Mouse (Mus musculus) forebrain, embryonic 15.5 days (tissue): ENCODE measurements around the gene Col17a1. TPM values are rescaled to one million over a fixed set of nuclear protein-coding genes. Genes with fewer than 3 reads are reported as not detected.

Experiments
- ATAC-seq: fragments of 200-750 bp; cut with Nextera tagmentation; replicated peaks from 2 replicates; pipeline ENCODE4 v1.8.0; 2017; ENCODE audit warnings: mild to moderate bottlenecking, moderate TSS enrichment, moderate library complexity
- H3K27ac ChIP-seq: fragments of 300-500 bp; sonication (generic); replicated peaks from 2 replicates; pipeline ENCODE4 v1.5.1; 2015; ENCODE audit warnings: mild to moderate bottlenecking, inconsistent platforms
- H3K27me3 ChIP-seq: fragments of 300-500 bp; sonication (generic); 2 replicates; pipeline ENCODE4 v1.6.1; 2015; ENCODE audit warnings: inconsistent platforms
- H3K36me3 ChIP-seq: fragments of 300-500 bp; sonication (generic); 2 replicates; pipeline ENCODE4 v1.6.1; 2015; ENCODE audit warnings: mild to moderate bottlenecking, inconsistent platforms
- H3K4me1 ChIP-seq: fragments of 300-500 bp; sonication (generic); 2 replicates; pipeline ENCODE4 v1.6.1; 2015; ENCODE audit warnings: inconsistent platforms
- H3K4me2 ChIP-seq: fragments of 300-500 bp; sonication (generic); replicated peaks from 2 replicates; pipeline ENCODE4 v1.6.1; 2015; ENCODE audit warnings: mild to moderate bottlenecking, inconsistent platforms
- H3K4me3 ChIP-seq: fragments of 300-500 bp; sonication (generic); 2 replicates; pipeline ENCODE4 v1.5.1; 2015; ENCODE audit warnings: mild to moderate bottlenecking, inconsistent platforms
- H3K9ac ChIP-seq: fragments of 300-500 bp; sonication (generic); replicated peaks from 2 replicates; pipeline ENCODE4 v1.6.1; 2015; ENCODE audit warnings: mild to moderate bottlenecking, inconsistent platforms
- H3K9me3 ChIP-seq: fragments of 300-500 bp; sonication (generic); 2 replicates; pipeline ENCODE4 v1.6.1; 2016; ENCODE audit warnings: inconsistent platforms
- WGBS: fragments of 180-500 bp; shearing (Covaris S2); methylation state at CpG from one replicate; pipeline ENCODE4 v1.1.7; 2015; ENCODE audit warnings: mixed read lengths; 5-methylcytosine and 5-hydroxymethylcytosine counted together
- polyA plus RNA-seq: library from polyadenylated mRNA; unstranded; fragments of >200 nt; fragmentation: Nextera tagmentation; extraction: Ambion mirVana; gene quantifications from 2 replicates; pipeline ENCODE4 v1.2.1, GENCODE M21; 2015

The Col17a1 gene
- polyA plus RNA-seq, 1 experiment from 2014 or later = 0.55 TPM

GRCm38 (mm10) chr19:47705080-47705771 is 13.3 kb upstream of the Col17a1 start:
- H3K27ac ChIP-seq = no peak overlapping the region
- ATAC-seq = no peak
- no peaks in the 10 kb centered on the region for H3K4me1 ChIP-seq
- H3K4me3 ChIP-seq = no peak overlapping the region
- no peaks in the 10 kb centered on the region for H3K27me3 ChIP-seq
- no peaks in the 10 kb centered on the region; the same call in 1 of the 2 replicates for H3K9me3 ChIP-seq
- 76% methylated on average over 13 of the region's 13 CpGs for WGBS
- H3K9ac ChIP-seq = no peak overlapping the region
- no peaks in the 10 kb centered on the region for H3K36me3 ChIP-seq
- no peak overlapping the region for H3K4me2 ChIP-seq

GRCm38 (mm10) chr19:47700509-47700908 is 8.6 kb upstream of the Col17a1 start:
- ATAC-seq = no peak
- Histone ChIP-seq H3K36me3 (no peaks in the 10 kb centered on the region), H3K27ac (no peak overlapping the region), H3K9ac (no peak overlapping the region), H3K4me2 (no peak overlapping the region), H3K4me1 (no peaks in the 10 kb centered on the region), H3K9me3 (no peaks in the 10 kb centered on the region; the same call in 1 of the 2 replicates), H3K4me3 (no peak overlapping the region), H3K27me3 (no peaks in the 10 kb centered on the region)
- WGBS = 83% methylated on average over 8 of the region's 8 CpGs

GRCm38 (mm10) chr19:47699743-47700142 is 7.8 kb upstream of the Col17a1 start:
- WGBS = 83% methylated on average over 9 of the region's 9 CpGs

GRCm38 (mm10) chr19:47698266-47698665 is 6.4 kb upstream of the Col17a1 start:
- no peak overlapping the region for H3K4me3 ChIP-seq

More at GRCm38 (mm10) chr19:47699743-47700142, 7.8 kb upstream of the Col17a1 start:
- Histone ChIP-seq H3K4me3 (no peak overlapping the region), H3K4me2 (no peak overlapping the region), H3K27ac (no peak overlapping the region), H3K27me3 (no peaks in the 10 kb centered on the region), H3K9me3 (no peaks in the 10 kb centered on the region; the same call in 1 of the 2 replicates), H3K36me3 (no peaks in the 10 kb centered on the region), H3K4me1 (no peaks in the 10 kb centered on the region), H3K9ac (no peak overlapping the region)
- no peak for ATAC-seq

GRCm38 (mm10) chr19:47697067-47697466 is 5.2 kb upstream of the Col17a1 start:
- WGBS = 74% methylated on average over 11 of the region's 11 CpGs
- ATAC-seq = no peak

More at GRCm38 (mm10) chr19:47698266-47698665, 6.4 kb upstream of the Col17a1 start:
- Histone ChIP-seq H3K9me3 (no peaks in the 10 kb centered on the region), H3K9ac (no peak overlapping the region), H3K36me3 (no peaks in the 10 kb centered on the region), H3K4me1 (0 out of 2 replicates have a peak, but pooled peaks cover 3% of the 10 kb centered on the region), H3K27me3 (no peaks in the 10 kb centered on the region), H3K27ac (no peak overlapping the region), H3K4me2 (no peak overlapping the region)
- no peak for ATAC-seq
- WGBS = 88% methylated on average over 9 of the region's 9 CpGs

GRCm38 (mm10) chr19:47696411-47696810 is 4.5 kb upstream of the Col17a1 start:
- H3K27ac ChIP-seq = no peak overlapping the region
- 0 out of 2 replicates have a peak, but pooled peaks cover 3% of the 10 kb centered on the region for H3K4me1 ChIP-seq
- H3K9ac ChIP-seq = no peak overlapping the region
- H3K4me3 ChIP-seq = no peak overlapping the region
- WGBS = 96% methylated on average over 8 of the region's 8 CpGs
- H3K27me3 ChIP-seq = no peaks in the 10 kb centered on the region
- no peaks in the 10 kb centered on the region for H3K36me3 ChIP-seq
- ATAC-seq = no peak
- H3K4me2 ChIP-seq = no peak overlapping the region
- H3K9me3 ChIP-seq = no peaks in the 10 kb centered on the region

More at GRCm38 (mm10) chr19:47697067-47697466, 5.2 kb upstream of the Col17a1 start:
- Histone ChIP-seq H3K9me3 (no peaks in the 10 kb centered on the region), H3K4me1 (0 out of 2 replicates have a peak, but pooled peaks cover 3% of the 10 kb centered on the region), H3K27ac (no peak overlapping the region), H3K4me3 (no peak overlapping the region), H3K27me3 (no peaks in the 10 kb centered on the region), H3K4me2 (no peak overlapping the region), H3K36me3 (no peaks in the 10 kb centered on the region), H3K9ac (no peak overlapping the region)

GRCm38 (mm10) chr19:47695725-47696124 is 3.8 kb upstream of the Col17a1 start:
- Histone ChIP-seq H3K36me3 (no peaks in the 10 kb centered on the region), H3K4me1 (0 out of 2 replicates have a peak, but pooled peaks cover 3% of the 10 kb centered on the region), H3K9ac (no peak overlapping the region), H3K4me3 (no peak overlapping the region), H3K4me2 (no peak overlapping the region), H3K9me3 (no peaks in the 10 kb centered on the region), H3K27ac (no peak overlapping the region), H3K27me3 (no peaks in the 10 kb centered on the region)
- ATAC-seq = no peak
- 94% methylated on average over 6 of the region's 6 CpGs for WGBS

GRCm38 (mm10) chr19:47689592-47689991 is 2.3 kb downstream of the Col17a1 start:
- H3K27me3 ChIP-seq = no peaks in the 10 kb centered on the region
- H3K9ac ChIP-seq = no peak overlapping the region
- no peaks in the 10 kb centered on the region for H3K36me3 ChIP-seq
- H3K4me2 ChIP-seq = no peak overlapping the region
- 0 out of 2 replicates have a peak, but pooled peaks cover 3% of the 10 kb centered on the region for H3K4me1 ChIP-seq
- no peak overlapping the region for H3K4me3 ChIP-seq
- no peak overlapping the region for H3K27ac ChIP-seq
- no peak for ATAC-seq
- WGBS = 94% methylated on average over 7 of the region's 7 CpGs
- no peaks in the 10 kb centered on the region for H3K9me3 ChIP-seq

GRCm38 (mm10) chr19:47678675-47679074 is 13.2 kb downstream of the Col17a1 start:
- H3K4me2 ChIP-seq = no peak overlapping the region
- H3K9me3 ChIP-seq = no peaks in the 10 kb centered on the region
- no peaks in the 10 kb centered on the region for H3K36me3 ChIP-seq
- H3K4me3 ChIP-seq = no peak overlapping the region
- H3K27me3 ChIP-seq = no peaks in the 10 kb centered on the region
- H3K27ac ChIP-seq = no peak overlapping the region
- no peaks in the 10 kb centered on the region for H3K4me1 ChIP-seq
- no peak overlapping the region for H3K9ac ChIP-seq
- WGBS = 72% methylated on average over 12 of the region's 12 CpGs
- ATAC-seq = no peak

GRCm38 (mm10) chr19:47674419-47674818 is 17.5 kb downstream of the Col17a1 start:
- Histone ChIP-seq H3K4me2 (no peak overlapping the region), H3K36me3 (no peaks in the 10 kb centered on the region), H3K4me1 (no peaks in the 10 kb centered on the region), H3K9ac (no peak overlapping the region), H3K4me3 (no peak overlapping the region), H3K9me3 (no peaks in the 10 kb centered on the region), H3K27ac (no peak overlapping the region), H3K27me3 (no peaks in the 10 kb centered on the region)
- no peak for ATAC-seq
- WGBS = 40% methylated on average over 8 of the region's 8 CpGs

- Histone ChIP-seq H3K4me3 (no peak overlapping the region), H3K9me3 (no peaks in the 10 kb centered on the region), H3K27me3 (no peaks in the 10 kb centered on the region), H3K27ac (no peak overlapping the region), H3K36me3 (no peaks in the 10 kb centered on the region), H3K4me2 (no peak overlapping the region), H3K9ac (no peak overlapping the region), H3K4me1 (no peaks in the 10 kb centered on the region)
- ATAC-seq = no peak
- WGBS = 67% methylated on average over 9 of the region's 9 CpGs
Observed at GRCm38 (mm10) chr19:47668399-47668798, 23.5 kb downstream of the Col17a1 start.

- WGBS = 61% methylated on average over 8 of the region's 8 CpGs
- no peak overlapping the region for H3K4me3 ChIP-seq
- H3K27ac ChIP-seq = no peak overlapping the region
- no peaks in the 10 kb centered on the region for H3K36me3 ChIP-seq
- no peaks in the 10 kb centered on the region for H3K27me3 ChIP-seq
- no peak overlapping the region for H3K9ac ChIP-seq
- no peaks in the 10 kb centered on the region for H3K9me3 ChIP-seq
- H3K4me1 ChIP-seq = no peaks in the 10 kb centered on the region
- ATAC-seq = no peak
- no peak overlapping the region for H3K4me2 ChIP-seq
Observed at GRCm38 (mm10) chr19:47667601-47668000, 24.3 kb downstream of the Col17a1 start.
